Mouse (Mus musculus) embryonic fibroblast, embryonic 13.5 days (primary cell): ENCODE measurements around the gene Hist1h2bl.

Source experiments
- CTCF ChIP-seq: IDR thresholded peaks from 2 replicates; pipeline ENCODE4 v1.5.1; 2011; ENCODE audit warnings: mild to moderate bottlenecking, control low read depth, low read length, moderate library complexity, borderline replicate concordance; ENCODE audit not compliant: insufficient read depth
- POLR2A ChIP-seq: IDR thresholded peaks from 2 replicates; pipeline ENCODE4 v1.6.1; 2011; ENCODE audit warnings: low read depth, mild to moderate bottlenecking, control low read depth, low read length, moderate library complexity

- no peak for TF ChIP-seq CTCF
- peak; percentile 89 for TF ChIP-seq POLR2A
Observed at GRCm38 (mm10) chr13:21718381-21719080, 2.6 kb upstream of the Hist1h2bl start.
